Mouse (Mus musculus) megakaryocyte-erythroid progenitor cell, adult 5-6 weeks (primary cell): ENCODE data around the gene Slc7a5. TPM values are rescaled to one million over a fixed set of nuclear protein-coding genes. Genes with fewer than 3 reads are reported as not detected.

ENCODE experiments used
- ATAC-seq: replicated peaks from 2 replicates; pipeline ENCODE4 v1.8.0; 2016; ENCODE audit warnings: mild to moderate bottlenecking, inconsistent platforms; ENCODE audit not compliant: severe bottlenecking, poor library complexity, low FRiP score, low TSS enrichment
- total RNA-seq, 2 experiments: library from RNA; stranded (forward) in 1 of 2; stranded (reverse) in 1 of 2; fragments of 200-1000, 215-1000 nt in 1 of 2; fragments of >200 nt in 1 of 2; fragmentation: Nextera tagmentation in 1 of 2; gene quantifications; 2 replicates each; pipeline ENCODE4 v1.2.3; 2014 to 2017

The Slc7a5 gene
- total RNA-seq, 2 experiments from 2014 or later: 43.1 to 90.0 TPM

DNA sequence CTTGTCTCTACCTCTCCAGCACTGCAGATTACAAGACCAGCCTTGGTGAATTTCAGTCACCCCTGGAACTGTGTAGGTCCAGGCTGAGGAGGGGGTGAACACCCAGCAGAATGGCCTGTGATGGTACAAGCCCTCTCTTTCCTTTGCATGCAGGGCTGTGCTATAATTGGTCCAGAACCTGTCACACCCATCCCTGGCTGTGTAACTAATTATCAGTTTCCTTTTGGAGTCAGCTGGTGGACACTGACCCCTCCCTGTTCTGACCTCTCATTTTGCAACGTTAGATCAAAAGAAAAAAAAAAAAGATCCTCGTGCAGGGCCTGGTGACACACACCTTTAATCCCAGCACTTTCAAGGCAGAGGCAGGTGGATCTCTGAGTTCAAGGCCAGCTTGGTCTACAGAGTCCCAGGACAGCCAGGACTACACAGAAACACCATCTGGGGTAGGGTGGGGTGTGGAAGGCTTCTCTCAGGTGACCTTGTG lies 35.6 kb upstream of the Slc7a5 start:
- ATAC-seq: no peak

GRCm38 (mm10) chr8:121938732-121939131 lies 31.2 kb upstream of the Slc7a5 start:
- no peak for ATAC-seq

DNA sequence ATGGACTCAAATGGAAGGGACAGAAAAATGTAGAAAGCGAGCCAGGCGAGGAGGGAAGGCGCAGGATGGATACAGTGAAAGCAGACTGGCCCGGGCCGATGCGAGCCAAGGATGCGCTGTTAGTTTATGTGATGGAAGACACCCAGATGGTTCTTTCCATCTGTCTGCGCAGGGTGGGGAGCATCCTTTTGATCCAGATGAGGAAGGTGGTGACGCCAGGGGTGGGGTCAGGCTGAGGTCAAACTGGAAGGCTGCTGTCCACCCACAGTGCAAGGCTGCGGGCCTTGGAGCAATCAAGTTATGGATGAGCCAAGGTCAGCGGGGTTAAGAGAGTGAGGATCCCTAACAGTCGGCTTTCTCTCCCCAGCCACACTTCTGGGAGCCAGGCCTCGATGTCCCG lies 28.9 kb upstream of the Slc7a5 start:
- ATAC-seq: no peak

- ATAC-seq: peak; percentile 38; the same call in 1 of the 2 replicates
Observed at GRCm38 (mm10) chr8:121935341-121936294, 28.1 kb upstream of the Slc7a5 start.

DNA sequence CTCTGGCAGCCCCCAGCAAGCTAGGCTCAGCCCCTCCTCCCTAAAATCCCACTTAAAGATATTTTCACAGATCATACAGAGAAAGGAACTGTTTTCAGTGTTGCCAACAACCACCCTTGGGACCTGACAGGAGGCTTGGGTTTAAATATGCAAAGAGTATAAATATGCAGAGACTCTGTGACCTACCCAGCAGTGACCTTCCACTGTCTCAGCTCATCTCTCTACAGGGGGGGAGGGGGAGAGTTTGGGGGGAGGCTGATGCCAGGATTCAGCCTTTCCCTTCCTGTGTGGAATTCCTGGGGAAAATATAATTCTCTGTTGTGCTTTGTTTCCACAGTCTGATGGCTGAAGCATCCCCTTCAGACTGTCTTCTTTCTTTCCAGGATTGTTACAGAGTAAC lies 27.4 kb upstream of the Slc7a5 start:
- no peak for ATAC-seq

DNA sequence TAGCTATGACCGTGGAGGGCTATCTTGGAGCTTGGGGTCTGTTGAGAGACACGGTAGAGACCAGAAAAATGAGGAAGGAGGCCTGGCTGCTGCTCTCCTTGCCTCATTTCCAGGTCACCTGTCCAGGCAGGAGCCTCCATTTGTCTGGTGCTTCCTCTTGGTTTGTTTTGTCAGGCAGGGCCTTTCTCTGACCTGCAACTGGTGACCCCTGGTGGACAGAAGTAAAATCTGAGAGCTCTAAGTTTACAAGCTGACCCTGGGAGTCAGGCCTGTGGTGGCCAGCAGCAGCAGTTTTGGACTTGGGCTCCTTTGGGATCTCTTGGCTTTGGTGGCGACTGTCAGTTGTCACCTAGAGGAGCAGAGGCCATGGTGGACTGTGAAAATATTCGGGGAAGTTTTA lies 27.0 kb upstream of the Slc7a5 start:
- 0 out of 2 replicates have a peak, but pooled peaks have one; percentile 45 for ATAC-seq

GRCm38 (mm10) chr8:121932668-121933520 lies 25.4 kb upstream of the Slc7a5 start:
- no peak for ATAC-seq

GRCm38 (mm10) chr8:121932026-121932667 lies 24.7 kb upstream of the Slc7a5 start:
- no peak for ATAC-seq

DNA sequence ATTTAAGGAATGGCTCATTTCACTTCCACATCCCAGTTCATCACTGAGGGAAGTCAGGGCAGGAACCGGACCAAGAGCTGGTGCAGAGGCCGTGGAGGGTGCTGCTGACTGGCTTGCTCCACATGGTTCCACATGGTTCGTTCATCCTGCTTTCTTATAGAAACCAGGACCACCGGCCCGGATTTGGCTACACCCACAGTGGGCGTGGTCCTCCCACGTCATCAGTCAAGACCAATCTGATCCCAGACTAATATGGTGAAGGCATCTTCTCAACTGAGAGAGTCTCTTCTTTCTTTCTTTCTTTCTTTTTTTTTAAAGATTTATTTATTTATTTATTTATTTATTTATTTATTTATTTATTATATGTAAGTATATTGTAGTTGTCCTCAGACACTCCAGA lies 24.1 kb upstream of the Slc7a5 start:
- ATAC-seq: no peak

DNA sequence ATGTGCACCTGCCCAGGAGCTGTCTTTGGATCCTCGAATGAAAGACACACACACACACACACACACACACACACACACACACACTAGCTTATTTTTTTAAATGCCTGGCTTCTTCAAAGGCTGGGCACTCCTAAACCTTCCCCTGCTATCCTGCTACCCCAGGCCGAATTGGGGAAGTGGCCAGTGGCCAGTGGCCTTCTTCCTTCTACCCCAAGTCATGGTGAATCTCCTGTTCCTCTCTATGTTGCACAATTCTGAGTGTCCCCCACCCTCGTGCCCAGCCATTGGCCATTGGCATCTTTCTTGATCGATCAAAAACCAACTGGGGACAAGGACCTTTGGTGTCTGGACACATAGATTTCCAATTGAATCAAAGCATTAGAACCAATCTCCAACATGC lies 22.6 kb upstream of the Slc7a5 start:
- no peak for ATAC-seq

DNA sequence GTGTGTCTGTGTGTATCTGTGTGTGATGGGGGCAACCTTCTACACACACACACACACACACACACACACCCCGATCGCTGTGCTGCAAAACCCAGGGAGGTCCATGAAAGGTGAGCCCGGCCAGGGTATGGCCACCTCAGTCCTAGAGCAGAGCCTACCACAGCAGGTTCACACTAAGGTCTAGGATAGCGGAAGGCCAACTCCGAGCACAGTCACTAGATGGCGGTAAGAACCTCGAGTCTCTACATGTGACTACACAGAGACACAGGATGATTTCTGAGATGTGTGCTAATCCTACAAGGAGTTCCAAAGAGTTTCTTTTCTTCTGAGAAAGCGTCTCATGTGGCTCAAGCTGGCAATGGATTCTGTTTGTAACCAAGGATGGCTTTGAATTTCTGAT lies 19.8 kb upstream of the Slc7a5 start:
- peak; percentile 87 for ATAC-seq

- no peak for ATAC-seq
Observed at GRCm38 (mm10) chr8:121926266-121926665, 18.8 kb upstream of the Slc7a5 start.

DNA sequence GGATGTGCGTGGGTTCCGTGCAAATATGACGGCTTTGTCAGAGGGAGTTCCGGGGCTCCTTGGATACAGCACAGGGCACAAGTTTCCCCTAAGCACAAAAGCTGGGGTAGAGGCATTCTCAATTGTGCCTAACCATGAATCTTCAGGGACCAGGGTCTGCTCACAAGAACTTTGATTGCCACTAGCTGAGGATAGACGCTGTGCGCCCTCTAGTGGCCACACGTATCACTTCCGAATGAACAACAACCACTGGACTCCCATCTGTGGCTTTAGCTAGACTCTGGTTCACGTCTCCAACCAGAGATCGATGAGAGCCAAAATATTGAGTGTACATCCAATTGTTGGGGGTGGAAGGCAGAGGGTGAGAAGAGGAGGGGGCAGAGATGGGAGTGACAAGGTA lies 18.1 kb upstream of the Slc7a5 start:
- peak; percentile 62; the same call in 1 of the 2 replicates for ATAC-seq

DNA sequence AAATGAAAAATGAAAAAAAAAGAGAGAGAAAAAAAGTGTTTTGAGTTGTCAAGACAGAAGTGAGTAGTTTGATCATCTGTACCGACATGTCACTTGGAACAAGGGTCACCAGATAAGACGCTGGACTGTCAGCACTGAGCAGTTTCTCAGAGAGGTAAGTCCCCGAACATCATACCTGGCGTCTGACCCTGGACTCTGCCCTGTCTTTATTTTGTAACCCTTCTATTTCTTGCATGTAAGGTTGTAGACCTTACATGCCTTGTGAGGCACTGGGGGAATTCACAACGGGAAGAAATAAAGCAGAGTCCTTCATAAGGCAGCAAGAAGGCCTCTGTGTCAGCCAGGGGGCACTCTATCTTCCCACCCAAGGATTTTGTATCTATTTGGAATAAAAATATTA lies 17.2 kb upstream of the Slc7a5 start:
- ATAC-seq: no peak

DNA sequence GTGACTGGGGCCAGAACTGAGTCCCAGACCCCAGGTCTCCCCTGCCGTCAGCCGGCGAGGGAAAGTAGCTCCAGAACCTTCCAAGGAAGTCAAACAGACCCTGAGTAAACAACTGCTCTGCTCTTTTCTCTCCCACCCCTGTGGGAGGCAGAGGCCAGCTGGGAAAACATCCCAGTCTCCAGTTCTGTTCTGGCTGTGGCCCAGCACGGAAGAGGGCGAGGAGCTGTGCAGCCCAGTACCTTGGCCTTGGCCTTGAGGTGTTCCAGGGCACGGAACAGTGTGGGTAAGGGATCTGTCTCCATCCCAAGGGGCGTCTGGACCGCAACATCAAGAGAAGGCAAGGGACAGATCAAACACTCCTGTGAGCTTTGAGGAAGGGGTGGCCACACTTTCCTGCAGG lies 14.6 kb upstream of the Slc7a5 start:
- no peak for ATAC-seq

DNA sequence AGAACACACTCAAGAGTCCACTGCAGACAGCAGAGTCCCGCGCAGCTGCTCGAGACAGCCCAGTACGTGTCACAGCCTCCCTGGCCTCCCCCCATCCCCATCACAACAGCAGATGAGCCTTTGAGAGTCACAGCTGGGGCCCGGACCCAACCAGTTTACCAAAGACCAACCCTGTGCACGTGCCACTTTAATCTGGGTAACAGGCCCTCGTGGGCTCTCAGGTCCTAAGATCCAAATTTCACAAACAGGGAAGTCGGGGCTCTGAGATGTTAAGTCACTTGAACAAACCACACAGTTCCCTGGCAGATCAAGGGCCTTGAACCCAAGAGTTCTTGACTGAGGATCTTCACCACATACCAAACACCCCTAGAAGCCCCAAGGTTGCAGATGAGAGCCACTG lies 14.1 kb upstream of the Slc7a5 start:
- no peak for ATAC-seq

- no peak for ATAC-seq
Observed at GRCm38 (mm10) chr8:121919731-121920130, 12.2 kb upstream of the Slc7a5 start.

GRCm38 (mm10) chr8:121919158-121919557 lies 11.7 kb upstream of the Slc7a5 start:
- no peak for ATAC-seq

GRCm38 (mm10) chr8:121913378-121913777 lies 5.9 kb upstream of the Slc7a5 start:
- ATAC-seq: no peak

- no peak for ATAC-seq
Observed at GRCm38 (mm10) chr8:121912831-121913230, 5.3 kb upstream of the Slc7a5 start.
